Mouse (Mus musculus): ENCODE results near the gene Epn1.

DNA sequence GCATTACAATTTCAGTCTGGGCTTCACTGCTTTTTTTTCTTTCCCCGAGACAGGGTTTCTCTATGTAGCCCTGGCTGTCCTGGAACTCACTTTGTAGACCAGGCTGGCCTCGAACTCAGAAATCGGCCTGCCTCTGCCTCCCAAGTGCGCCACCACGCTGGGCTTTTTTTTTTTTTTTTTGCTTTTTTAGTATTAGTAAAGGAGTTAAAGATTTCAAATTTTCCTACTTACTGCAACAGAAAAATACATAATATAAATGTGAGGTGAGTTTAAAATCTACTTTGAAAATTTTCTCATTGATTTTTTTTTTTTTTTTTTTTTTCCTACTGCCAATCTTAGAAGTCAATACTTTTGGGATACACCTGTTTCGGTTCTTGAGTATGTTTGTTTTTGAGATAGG lies 15.1 kb upstream of the Epn1 start:
- TF ChIP-seq CTCF (IDR thresholded peaks at IDR 0.05; ENCODE audit: low read depth) (no peak), EP300 (optimal IDR thresholded peaks at IDR 0.05) (no peak)

All from stomach, postnatal 0 days (tissue).